21 mouse cellular contexts compared by ENCODE assay signal in the genomic region with DNA sequence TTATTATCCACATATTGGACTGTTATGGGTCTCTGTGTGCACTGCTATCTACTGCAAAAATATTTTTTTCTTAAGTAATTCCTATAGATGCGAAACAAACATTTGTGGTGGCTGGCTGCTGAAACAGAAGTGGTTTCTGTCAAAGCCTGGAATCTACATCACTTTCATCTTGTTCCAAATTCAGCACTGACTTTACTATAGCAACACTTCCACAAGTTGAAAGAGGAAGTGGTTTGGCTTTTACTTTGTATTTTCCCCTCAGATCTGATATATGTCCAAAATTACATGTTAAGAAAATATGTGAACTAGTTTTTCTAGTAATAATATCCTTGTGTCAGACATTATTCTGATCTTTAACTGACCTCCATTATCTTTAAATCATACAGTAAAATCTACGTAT.
A peak's percentile ranks its signal among the peaks of the same experiment; 100 is the strongest.
DNase-seq lines count a peak whose midpoint lies in the region; ATAC-seq lines count a peak whose summit lies in the region.
"Had no signal": no experiment of that assay in that cellular context is flagged by ENCODE, and none has a peak within 500 bp of the region (broad histone marks: within the 10 kb centered on the region; RNA-seq: fewer than 3 reads in every experiment).

No protein-coding gene starts in this region.

- H3K36me3 ChIP-seq in hindbrain, embryonic 14.5 days (replicated peaks; ENCODE audit: control insufficient read depth, insufficient read depth): no peaks in the 10 kb centered on the region
- H3K36me3 ChIP-seq: forebrain, embryonic 15.5 days; G1E; heart, embryonic 12.5 days had no signal

- peak; percentile 86 for ATAC-seq in common myeloid progenitor, adult 5-6 weeks (replicated peaks; ENCODE audit: low read depth, poor library complexity, severe bottlenecking)
- peak; percentile 66 for ATAC-seq in megakaryocyte progenitor cell, adult 5-6 weeks (replicated peaks; ENCODE audit: poor library complexity)
- no peak for ATAC-seq in hindbrain, embryonic 14.5 days (ENCODE audit: low FRiP score)
- ATAC-seq: activated CD4-positive, CD25-positive, alpha-beta regulatory T cell, adult 4 months; CD4-positive, CD25-positive, alpha-beta regulatory T cell, adult 4 months; forebrain, embryonic 15.5 days; hindbrain, embryonic 16.5 days; inflammation-experienced regulatory T-cells, adult 6 months; Patski had no signal

- H3K9ac ChIP-seq in hindbrain, embryonic 14.5 days: no peak overlapping the region
- H3K9ac ChIP-seq: forebrain, embryonic 15.5 days; heart, embryonic 12.5 days had no signal

- H3K27ac ChIP-seq in hindbrain, embryonic 14.5 days: no peak overlapping the region
- H3K27ac ChIP-seq: forebrain, embryonic 15.5 days; heart, adult 2 months had no signal

- no peaks in the 10 kb centered on the region for H3K27me3 ChIP-seq in hindbrain, embryonic 14.5 days (ENCODE audit: control insufficient read depth, insufficient read depth, low read length)
- H3K27me3 ChIP-seq: forebrain, embryonic 15.5 days; heart, embryonic 12.5 days had no signal

- H3K4me3 ChIP-seq in hindbrain, embryonic 14.5 days (replicated peaks; ENCODE audit: low read length): no peak overlapping the region
- H3K4me3 ChIP-seq: forebrain, embryonic 15.5 days; heart, adult 2 months; heart, embryonic 12.5 days had no signal

- peak; percentile 24 for DNase-seq in thymus, postnatal 0 days (ENCODE audit: low spot score)
- DNase-seq in thymus, postnatal 4 days: no peak
- no peak for DNase-seq in frontal cortex, postnatal 36 days (ENCODE audit: low spot score in 2 of 2)
- DNase-seq in hindbrain, embryonic 14.5 days (ENCODE audit: low spot score): no peak
- DNase-seq: adrenal gland, postnatal 25 days; B cell, adult 2 months; cerebellum, adult 18-20 months; cerebellum, adult 9-11 months; cerebellum, postnatal 36 days; gastrocnemius, postnatal 10 days; heart, adult 2 months had no signal

- H3K4me2 ChIP-seq in hindbrain, embryonic 14.5 days (replicated peaks): no peak overlapping the region
- H3K4me2 ChIP-seq: forebrain, embryonic 15.5 days; heart, embryonic 12.5 days had no signal

- 97% methylated on average over 2 of the region's 2 CpGs for WGBS in hindbrain, embryonic 14.5 days

- no peaks in the 10 kb centered on the region for H3K9me3 ChIP-seq in hindbrain, embryonic 14.5 days (ENCODE audit: control insufficient read depth, low read length)
- H3K9me3 ChIP-seq: forebrain, embryonic 15.5 days; G1E had no signal

- H3K4me1 ChIP-seq in hindbrain, embryonic 14.5 days (replicated peaks; ENCODE audit: control insufficient read depth, insufficient read depth, low read length): no peaks in the 10 kb centered on the region
- H3K4me1 ChIP-seq: forebrain, embryonic 15.5 days; heart, embryonic 12.5 days had no signal
